Mouse (Mus musculus): ENCODE measurements around the gene Frzb.

DNA sequence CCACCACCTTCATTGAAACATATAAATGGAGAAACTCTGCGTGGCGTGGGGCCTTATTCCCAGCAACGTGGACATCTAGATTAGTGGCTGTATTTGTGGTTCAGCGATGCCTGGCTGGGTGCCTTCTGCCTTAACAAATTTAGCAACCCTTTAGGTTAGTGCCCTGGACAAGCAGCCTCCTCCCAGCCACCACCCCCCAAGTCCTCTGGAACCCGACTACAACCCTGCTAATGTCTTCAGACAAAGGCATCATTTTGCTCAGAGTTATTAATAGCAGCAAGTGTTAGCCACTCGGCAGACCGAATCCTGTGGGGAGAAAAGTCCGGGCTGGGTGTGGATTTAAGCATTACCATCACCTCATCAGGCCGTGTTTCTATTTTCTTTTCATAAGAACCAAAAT, 59.8 kb downstream of the Frzb start:
- TF ChIP-seq POLR2A (IDR thresholded peaks at IDR 0.05; ENCODE audit: borderline replicate concordance, control insufficient read depth, low read depth, low read length) (no peak), CTCF (IDR thresholded peaks at IDR 0.05; ENCODE audit: control insufficient read depth, insufficient read depth, low read length) (no peak)

Measured in bone marrow, adult 2 months (tissue).